Mouse (Mus musculus): ENCODE results near the gene Epha6.

Gene Epha6

GRCm38 (mm10) chr16:60605061-60605831 is at the start of gene Epha6:
Gene Epha6, minus strand, starts transcription at chr16:60605531.
- DNase-seq (ENCODE audit: low spot score in 2 of 2): no peak

DNA sequence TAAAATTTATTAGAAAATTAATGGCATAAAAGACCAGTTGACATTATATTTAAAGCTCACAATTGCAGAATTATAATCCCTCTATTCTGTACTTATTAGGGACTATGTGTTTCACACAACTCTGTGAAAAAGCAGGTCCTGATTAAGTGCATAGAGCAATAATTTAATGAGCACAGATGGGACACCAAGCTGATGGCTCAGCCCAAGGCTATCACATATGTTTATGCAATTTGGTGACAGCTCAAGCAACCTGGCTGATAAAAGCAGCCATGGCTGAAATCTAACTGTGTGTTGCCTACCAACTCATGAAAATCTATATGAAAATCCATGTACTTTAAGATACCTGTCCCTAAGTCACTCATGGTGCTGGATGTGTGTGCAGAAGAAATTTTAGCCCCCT is 46.4 kb upstream of the Epha6 start:
- no peak for DNase-seq (ENCODE audit: low spot score in 2 of 2)

DNA sequence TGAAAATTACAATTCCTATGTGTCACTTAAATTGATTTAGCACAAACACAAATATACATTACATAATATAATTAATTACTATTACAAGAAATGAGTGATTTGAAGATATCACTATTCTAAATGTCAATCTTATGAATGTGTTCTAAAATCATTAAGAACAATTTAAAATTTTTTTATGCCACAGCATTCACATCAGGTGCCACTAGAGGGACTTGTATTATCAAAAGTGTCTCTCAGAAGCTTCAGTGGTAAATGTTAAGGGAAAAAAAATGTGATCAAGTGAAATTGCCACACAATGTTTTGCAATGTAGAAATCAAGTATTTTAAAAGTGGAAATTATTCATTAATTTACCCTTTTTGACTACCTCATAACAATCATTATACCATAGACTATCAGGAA is 22.8 kb upstream of the Epha6 start:
- DNase-seq (ENCODE audit: low spot score in 2 of 2): no peak

GRCm38 (mm10) chr16:60605832-60606583 is 677 bp upstream of the Epha6 start:
- peak in 1 of 2 experiments; percentile 3 for DNase-seq (ENCODE audit: low spot score in 2 of 2)

DNA sequence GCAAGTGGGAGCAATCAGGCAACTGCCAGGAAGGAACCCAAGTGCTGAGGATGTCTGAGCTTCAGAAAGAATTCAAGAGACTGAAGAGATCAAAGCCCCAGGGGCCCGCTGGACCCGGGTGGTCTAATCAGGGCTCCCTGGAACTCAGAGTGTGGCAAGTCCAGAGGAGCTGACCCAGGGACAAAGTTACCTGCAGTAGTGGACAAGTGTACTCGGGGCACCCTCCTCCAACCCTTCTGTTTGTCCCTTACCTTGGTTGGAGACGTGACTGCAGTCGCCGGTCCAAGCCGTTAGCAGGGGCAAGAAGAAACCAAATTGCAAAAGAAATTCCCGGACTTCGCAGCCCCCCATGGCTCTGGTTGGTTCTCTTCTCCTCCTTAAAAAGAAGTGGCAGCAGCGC is 718 bp downstream of the Epha6 start:
- DNase-seq (ENCODE audit: low spot score in 2 of 2): no peak

DNA sequence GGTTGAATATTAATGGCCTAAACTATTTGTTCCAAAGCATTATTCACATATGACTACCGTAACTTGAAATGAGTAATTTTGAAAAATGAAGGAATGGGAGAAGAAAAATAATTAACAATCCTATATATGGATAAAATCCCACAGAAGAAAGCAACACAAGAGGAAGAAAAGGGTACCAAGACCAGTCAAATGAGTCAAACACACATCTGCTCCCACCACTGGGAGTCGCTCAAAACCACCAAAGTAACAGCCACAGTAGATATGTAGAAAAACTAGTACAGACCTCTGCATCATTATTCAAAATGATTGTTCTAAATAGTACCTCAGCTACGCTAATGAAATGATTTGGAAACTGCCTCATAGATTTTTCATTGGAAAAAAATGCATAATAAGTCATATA is 20.0 kb downstream of the Epha6 start:
- no peak for DNase-seq (ENCODE audit: low spot score in 2 of 2)

- DNase-seq (ENCODE audit: low spot score in 2 of 2): no peak
Observed at GRCm38 (mm10) chr16:60584695-60585094, 20.6 kb downstream of the Epha6 start.

DNA sequence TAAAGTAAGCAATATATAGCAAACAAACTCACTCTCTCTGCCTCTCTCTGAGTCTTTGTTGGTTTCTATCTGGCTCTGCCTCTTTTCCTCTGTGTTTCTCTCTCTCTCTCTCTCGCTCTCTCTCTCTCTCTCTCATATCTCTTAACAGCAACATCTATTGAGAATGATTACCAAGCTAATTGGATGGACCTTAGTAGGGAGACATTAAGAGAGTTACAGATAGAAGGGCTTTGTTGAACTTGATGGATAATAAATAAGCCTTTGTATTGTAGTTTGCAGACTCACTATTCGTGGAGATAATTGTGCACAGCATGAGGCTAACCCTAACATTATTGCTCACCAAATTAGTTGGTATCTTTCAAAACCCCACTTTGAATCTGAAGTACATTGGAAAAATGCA is 34.8 kb downstream of the Epha6 start:
- no peak for DNase-seq (ENCODE audit: low spot score in 2 of 2)

- DNase-seq (ENCODE audit: low spot score in 2 of 2): no peak
Observed at GRCm38 (mm10) chr16:60544385-60544784, 60.9 kb downstream of the Epha6 start.

- DNase-seq (ENCODE audit: low spot score in 2 of 2): no peak
Observed at GRCm38 (mm10) chr16:60538233-60538632, 67.1 kb downstream of the Epha6 start.

GRCm38 (mm10) chr16:60509707-60510106 is 95.6 kb downstream of the Epha6 start:
- DNase-seq (ENCODE audit: low spot score in 2 of 2): no peak

DNA sequence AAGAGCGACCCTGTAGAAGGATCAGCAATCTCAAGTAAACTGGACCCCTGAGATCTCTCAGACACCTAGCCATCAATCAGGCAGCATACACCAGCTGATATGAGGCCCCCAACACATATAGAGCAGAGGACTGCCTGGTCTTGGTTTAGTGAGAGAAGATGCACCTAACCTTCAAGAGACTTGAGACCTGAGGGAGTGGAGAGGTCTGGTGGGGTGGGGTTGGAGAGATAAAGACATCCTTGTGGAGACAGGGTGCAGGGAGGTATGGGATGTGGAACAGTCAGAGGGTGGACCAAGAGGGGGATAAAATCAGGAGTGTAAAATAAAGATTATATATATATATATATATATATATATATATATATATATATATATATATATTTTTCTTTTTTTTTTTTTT is 105.8 kb downstream of the Epha6 start:
- DNase-seq (ENCODE audit: low spot score in 2 of 2): no peak

DNA sequence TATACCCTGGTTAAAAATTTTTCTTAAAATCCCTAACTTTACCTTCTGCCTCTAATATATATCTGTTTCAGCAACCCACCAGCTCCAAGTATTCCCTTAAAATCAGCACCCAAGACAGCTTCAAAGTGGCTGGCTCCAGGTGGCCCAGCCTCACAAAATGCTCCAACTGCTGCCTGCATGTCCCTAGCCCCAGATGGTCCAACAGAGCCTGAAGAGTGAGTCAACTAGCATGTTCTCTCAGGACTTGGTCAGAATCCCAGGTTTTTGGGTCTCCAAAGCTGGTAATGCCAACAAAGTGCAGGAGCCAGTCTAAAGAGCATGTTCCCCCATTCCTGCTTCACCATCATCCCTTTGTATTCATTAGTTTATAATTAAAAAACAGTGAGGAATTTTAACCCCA is 129.6 kb downstream of the Epha6 start:
- no peak for DNase-seq (ENCODE audit: low spot score in 2 of 2)

DNA sequence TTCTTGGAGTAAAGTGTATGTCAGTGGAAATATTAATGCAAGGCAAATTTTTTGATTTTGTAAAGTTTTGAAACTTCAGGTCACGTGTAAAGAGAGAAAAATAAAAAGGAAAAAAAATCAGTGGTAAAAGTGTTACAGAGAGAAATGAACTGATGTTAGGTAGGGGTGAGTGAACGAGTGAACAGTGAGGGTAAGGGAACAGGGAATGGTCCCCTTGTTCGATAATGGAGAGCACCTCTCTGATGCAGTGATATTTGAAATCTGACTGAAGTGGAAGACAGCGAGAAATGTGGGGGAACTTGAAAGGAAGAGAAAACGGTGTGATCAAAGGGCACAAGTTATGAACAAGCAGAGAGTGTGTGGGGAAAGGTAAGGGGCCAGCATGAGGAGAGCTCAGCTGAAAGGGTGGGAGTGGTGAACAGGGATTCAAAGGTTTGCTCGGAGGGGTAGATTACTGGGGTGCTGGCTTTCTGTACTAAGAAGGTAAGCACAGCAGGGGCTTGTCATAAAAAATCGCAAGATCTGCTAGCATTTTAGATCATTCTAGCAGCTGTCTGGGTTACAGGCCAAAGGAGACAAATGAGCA is 137.0 kb downstream of the Epha6 start:
- DNase-seq (ENCODE audit: low spot score in 2 of 2): no peak

DNA sequence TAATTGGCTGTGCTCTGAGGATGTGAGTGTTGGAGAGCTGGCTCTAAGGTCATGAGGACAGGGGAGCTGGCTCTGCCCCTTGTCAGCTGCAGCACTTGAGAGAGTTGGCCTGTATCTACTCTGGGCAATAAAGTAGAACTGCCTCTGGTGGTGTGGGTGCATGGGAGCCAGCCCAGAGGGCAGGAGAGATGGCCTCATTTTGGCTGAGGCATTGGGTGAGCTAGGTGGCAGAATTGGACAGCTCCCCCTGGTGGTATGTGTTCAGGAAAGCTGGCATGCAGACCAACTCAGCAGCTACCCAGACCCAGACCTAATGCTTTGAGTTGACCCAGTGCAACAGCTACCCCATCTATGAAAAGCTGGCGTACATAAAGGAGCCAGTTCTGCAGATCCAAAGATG is 170.0 kb downstream of the Epha6 start:
- peak in 1 of 2 experiments; percentile 0 for DNase-seq (ENCODE audit: low spot score in 2 of 2)

DNA sequence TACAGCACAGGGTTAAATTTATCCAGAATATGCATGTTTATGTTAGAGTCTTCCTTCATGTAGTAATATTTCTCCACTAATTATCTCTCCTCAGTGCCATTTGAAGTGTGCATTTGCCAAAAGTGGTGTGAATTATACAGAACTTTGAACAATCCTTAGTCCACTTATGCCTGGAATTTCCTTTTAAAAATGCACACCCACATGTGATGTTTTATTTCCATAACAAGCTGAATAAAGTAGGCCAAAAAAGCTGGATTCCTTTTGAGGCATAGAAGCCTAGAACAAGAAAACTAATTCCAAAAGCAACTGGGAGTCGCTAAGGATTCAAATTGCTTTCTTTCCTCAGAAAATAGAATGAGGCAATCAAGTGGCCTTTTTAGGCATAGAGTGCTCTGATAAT is 171.1 kb downstream of the Epha6 start:
- DNase-seq (ENCODE audit: low spot score in 2 of 2): no peak

DNA sequence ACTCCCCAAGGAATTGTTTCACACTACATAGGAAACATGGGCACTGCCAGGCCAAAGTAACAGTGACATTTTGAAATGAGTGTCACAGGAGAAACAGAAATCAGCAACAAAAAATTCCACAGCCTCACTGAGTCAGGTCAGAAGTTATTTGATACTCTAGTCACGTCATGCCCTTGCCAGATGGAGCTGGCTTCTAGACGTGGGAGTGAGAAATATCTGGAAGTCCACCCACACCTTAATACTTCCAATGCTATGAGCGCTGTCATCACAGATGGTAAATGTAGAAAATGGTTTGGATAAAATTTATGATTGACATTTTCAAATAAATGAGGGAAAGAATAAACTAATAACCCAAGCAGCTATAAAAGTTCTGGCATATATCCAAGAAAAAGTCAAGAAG is 210.0 kb downstream of the Epha6 start:
- DNase-seq (ENCODE audit: low spot score in 2 of 2): no peak

GRCm38 (mm10) chr16:60392961-60393360 is 212.4 kb downstream of the Epha6 start:
- DNase-seq (ENCODE audit: low spot score in 2 of 2): no peak

- DNase-seq (ENCODE audit: low spot score in 2 of 2): no peak
Observed at GRCm38 (mm10) chr16:60375147-60375546, 230.2 kb downstream of the Epha6 start.

GRCm38 (mm10) chr16:60283963-60284362 is 321.4 kb downstream of the Epha6 start:
- DNase-seq (ENCODE audit: low spot score in 2 of 2): no peak

- DNase-seq (ENCODE audit: low spot score in 2 of 2): no peak
Observed at GRCm38 (mm10) chr16:60274109-60274508, 331.2 kb downstream of the Epha6 start.

- no peak for DNase-seq (ENCODE audit: low spot score in 2 of 2)
Observed at GRCm38 (mm10) chr16:60266367-60267351, 338.7 kb downstream of the Epha6 start.
